Mouse (Mus musculus): Measurements from ENCODE around the gene Nfyb.

Gene Nfyb

GRCm38 (mm10) chr10:82763840-82764631 lies at the start of gene Nfyb:
TSS of gene Nfyb (minus strand) at chr10:82764144.
- peak; percentile 95 for DNase-seq (ENCODE audit: low read depth, low spot score)

GRCm38 (mm10) chr10:82811855-82812431 lies 48.0 kb upstream of the Nfyb start:
- DNase-seq (ENCODE audit: low read depth, low spot score) = peak; percentile 89

GRCm38 (mm10) chr10:82809352-82809751 lies 45.4 kb upstream of the Nfyb start:
- peak; percentile 97 for DNase-seq (ENCODE audit: low read depth, low spot score)

- no peak for DNase-seq (ENCODE audit: low read depth, low spot score)
These were observed 44.9 kb upstream of the Nfyb start for GRCm38 (mm10) chr10:82808891-82809290.

GRCm38 (mm10) chr10:82808155-82808554 lies 44.2 kb upstream of the Nfyb start:
- DNase-seq (ENCODE audit: low read depth, low spot score) = peak; percentile 56

- DNase-seq (ENCODE audit: low read depth, low spot score) = no peak
These were observed 43.3 kb upstream of the Nfyb start for GRCm38 (mm10) chr10:82807238-82807637.

- no peak for DNase-seq (ENCODE audit: low read depth, low spot score)
These were observed 42.5 kb upstream of the Nfyb start for GRCm38 (mm10) chr10:82806414-82806813.

- no peak for DNase-seq (ENCODE audit: low read depth, low spot score)
These were observed 41.2 kb upstream of the Nfyb start for GRCm38 (mm10) chr10:82805111-82805510.

GRCm38 (mm10) chr10:82804396-82804795 lies 40.5 kb upstream of the Nfyb start:
- no peak for DNase-seq (ENCODE audit: low read depth, low spot score)

GRCm38 (mm10) chr10:82800094-82800493 lies 36.1 kb upstream of the Nfyb start:
- no peak for DNase-seq (ENCODE audit: low read depth, low spot score)

- peak; percentile 87 for DNase-seq (ENCODE audit: low read depth, low spot score)
These were observed 34.5 kb upstream of the Nfyb start for GRCm38 (mm10) chr10:82798312-82798933.

- no peak for DNase-seq (ENCODE audit: low read depth, low spot score)
These were observed 33.2 kb upstream of the Nfyb start for GRCm38 (mm10) chr10:82797119-82797491.

GRCm38 (mm10) chr10:82796471-82797118 lies 32.7 kb upstream of the Nfyb start:
- no peak for DNase-seq (ENCODE audit: low read depth, low spot score)

- no peak for DNase-seq (ENCODE audit: low read depth, low spot score)
These were observed 31.8 kb upstream of the Nfyb start for GRCm38 (mm10) chr10:82795767-82796166.

- DNase-seq (ENCODE audit: low read depth, low spot score) = peak; percentile 81
These were observed 31.3 kb upstream of the Nfyb start for GRCm38 (mm10) chr10:82795071-82795731.

- no peak for DNase-seq (ENCODE audit: low read depth, low spot score)
These were observed 28.4 kb upstream of the Nfyb start for GRCm38 (mm10) chr10:82792311-82792710.

GRCm38 (mm10) chr10:82791713-82792112 lies 27.8 kb upstream of the Nfyb start:
- DNase-seq (ENCODE audit: low read depth, low spot score) = peak; percentile 69

GRCm38 (mm10) chr10:82790504-82790903 lies 26.6 kb upstream of the Nfyb start:
- no peak for DNase-seq (ENCODE audit: low read depth, low spot score)

- DNase-seq (ENCODE audit: low read depth, low spot score) = no peak
These were observed 25.2 kb upstream of the Nfyb start for GRCm38 (mm10) chr10:82789181-82789580.

GRCm38 (mm10) chr10:82782472-82782871 lies 18.5 kb upstream of the Nfyb start:
- DNase-seq (ENCODE audit: low read depth, low spot score) = peak; percentile 56

- no peak for DNase-seq (ENCODE audit: low read depth, low spot score)
These were observed 16.9 kb upstream of the Nfyb start for GRCm38 (mm10) chr10:82780816-82781215.

- no peak for DNase-seq (ENCODE audit: low read depth, low spot score)
These were observed 16.4 kb upstream of the Nfyb start for GRCm38 (mm10) chr10:82780322-82780721.

All from ES-CJ7 (cell line).